Comparison of ENCODE assay signal across 20 mouse cellular contexts in the genomic region with DNA sequence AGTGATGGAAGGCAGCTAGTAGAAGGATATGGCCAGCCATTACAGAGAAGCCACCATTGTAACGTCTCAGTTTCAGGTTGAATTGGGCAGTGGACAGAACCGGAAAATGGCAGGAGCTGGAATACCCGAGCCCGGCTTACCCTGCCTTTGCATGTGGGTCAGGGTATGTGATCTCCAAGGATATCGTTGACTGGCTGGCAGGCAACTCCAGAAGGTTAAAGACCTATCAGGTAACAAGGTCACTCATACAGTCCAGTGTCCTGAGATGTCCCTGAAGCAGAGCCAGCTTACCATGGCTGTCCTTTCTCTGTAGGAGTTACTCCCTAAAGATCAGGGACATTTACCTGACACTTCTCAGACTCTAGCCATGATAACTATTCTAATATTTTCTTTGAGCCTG.
"Had no signal": no experiment of that assay in that cellular context is flagged by ENCODE, and none has a peak within 500 bp of the region (broad histone marks: within the 10 kb centered on the region; RNA-seq: fewer than 3 reads in every experiment).

No protein-coding gene starts in this region.

- H3K4me3 ChIP-seq: layer of hippocampus, adult 2 months; limb, embryonic 10.5 days; limb, embryonic 13.5 days; liver, embryonic 13.5 days; midbrain, embryonic 12.5 days; midbrain, embryonic 15.5 days; neural tube, embryonic 12.5 days; neural tube, embryonic 15.5 days; stomach, embryonic 15.5 days had no signal

- DNase-seq: kidney, postnatal 25 days; layer of hippocampus, adult 9-11 months; liver; liver, embryonic 13.5 days; lung, embryonic 14.5 days; right cerebral cortex, adult 18-20 months; right cerebral cortex, postnatal 14 days; right cerebral cortex, postnatal 4 days; spleen, adult 18-20 months; thymus, postnatal 25 days had no signal

- H3K27ac ChIP-seq: kidney, postnatal 0 days; layer of hippocampus, adult 2 months; limb, embryonic 10.5 days; limb, embryonic 13.5 days; liver, embryonic 13.5 days; macrophage; midbrain, embryonic 12.5 days; midbrain, embryonic 15.5 days; neural tube, embryonic 12.5 days; neural tube, embryonic 15.5 days; stomach, embryonic 15.5 days had no signal
